Mouse (Mus musculus): ENCODE data around the gene Gm17027.
"Not testable (repeated sequence)": the region's sequence is repeated elsewhere in the genome, so short reads cannot be mapped to it uniquely, and the experiment has no call there.

DNA sequence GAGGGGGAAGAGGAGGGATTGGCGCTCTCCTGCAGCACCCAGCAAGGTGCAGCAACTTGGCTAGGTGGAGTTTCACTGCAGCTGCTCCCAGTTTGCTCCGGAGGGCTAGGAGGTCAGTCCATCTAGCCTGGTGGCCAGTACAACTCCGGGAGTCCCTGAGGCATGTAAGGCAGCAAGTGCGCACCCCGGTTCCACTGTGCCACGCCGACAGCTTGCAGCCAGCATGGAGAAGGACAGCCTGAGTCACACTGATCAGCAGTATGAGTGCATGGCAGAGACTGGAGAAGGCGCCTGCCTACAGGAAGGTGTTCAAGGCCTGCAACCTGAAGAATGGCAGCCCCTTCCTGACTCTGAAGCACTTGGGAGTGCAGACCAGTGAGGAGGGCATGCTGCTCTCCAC is 27.9 kb downstream of the Gm17027 start:
- TF ChIP-seq POLR2A, CTCF (IDR thresholded peaks at IDR 0.05; ENCODE audit: extremely low read depth, insufficient read depth, low read length): not testable (repeated sequence)
